Mouse (Mus musculus) liver, adult 2 months (tissue): Measurements from ENCODE around the gene Mlh3. TPM values are rescaled to one million over a fixed set of nuclear protein-coding genes. Genes with fewer than 3 reads are reported as not detected.
"Not testable (repeated sequence)": the region's sequence is repeated elsewhere in the genome, so short reads cannot be mapped to it uniquely, and the experiment has no call there.

Experiments used
- DNase-seq: peaks from one replicate; pipeline ENCODE4 v3.0.0-alpha.2; 2011; ENCODE audit warnings: low read depth, low spot score; ENCODE audit errors: extremely low read depth
- H3K27ac ChIP-seq: fragments of 200-500 bp; replicated peaks from 2 replicates; pipeline ENCODE4 v1.5.1; 2012; ENCODE audit warnings: low read depth, mild to moderate bottlenecking, control low read depth, inconsistent platforms, low read length; ENCODE audit not compliant: insufficient read depth
- H3K27me3 ChIP-seq: fragments of 200-500 bp; 2 replicates; pipeline ENCODE4 v1.6.1; 2012; ENCODE audit warnings: mild to moderate bottlenecking, moderate library complexity, low read length, inconsistent platforms; ENCODE audit not compliant: control insufficient read depth, insufficient read depth
- H3K36me3 ChIP-seq: fragments of 200-500 bp; 2 replicates; pipeline ENCODE4 v1.6.1; 2012; ENCODE audit warnings: low read length, inconsistent platforms; ENCODE audit not compliant: control insufficient read depth, insufficient read depth
- H3K4me1 ChIP-seq: fragments of 200-500 bp; 2 replicates; pipeline ENCODE4 v1.6.1; 2011; ENCODE audit warnings: low read length; ENCODE audit not compliant: control insufficient read depth, insufficient read depth
- H3K4me3 ChIP-seq: fragments of 200-500 bp; 2 replicates; pipeline ENCODE4 v1.5.1; 2011; ENCODE audit warnings: low read depth, mild to moderate bottlenecking, control low read depth, low read length, moderate library complexity; ENCODE audit not compliant: insufficient read depth
- H3K79me2 ChIP-seq: fragments of 200-500 bp; 2 replicates; pipeline ENCODE4 v1.6.1; 2012; ENCODE audit warnings: inconsistent platforms, mild to moderate bottlenecking, low read length, moderate library complexity; ENCODE audit not compliant: control insufficient read depth, insufficient read depth
- H3K9ac ChIP-seq: fragments of 200-500 bp; 2 replicates; pipeline ENCODE4 v1.6.1; 2012; ENCODE audit warnings: low read depth, mild to moderate bottlenecking, control low read depth, inconsistent platforms, low read length
- CTCF ChIP-seq: fragments of 200-500 bp; IDR thresholded peaks from 2 replicates; pipeline ENCODE4 v1.5.1; 2011; ENCODE audit warnings: low read depth, low read length, control low read depth
- POLR2A ChIP-seq: fragments of 200-500 bp; IDR thresholded peaks from 2 replicates; pipeline ENCODE4 v1.6.1; 2011; ENCODE audit warnings: low read length, control low read depth; ENCODE audit not compliant: insufficient read depth; ENCODE audit errors: extremely low read depth
- WGBS: fragments of 180-500 bp; shearing (Covaris S2); methylation state at CpG from one replicate; pipeline ENCODE4 v1.1.7; 2018; 5-methylcytosine and 5-hydroxymethylcytosine counted together
- polyA plus RNA-seq: library from polyadenylated mRNA; depleted of rRNA; stranded (reverse); fragments of >200 nt; gene quantifications from 2 replicates; pipeline ENCODE4 v1.2.3, GENCODE M21; 2012
- total RNA-seq: library from RNA; depleted of rRNA; stranded (reverse); fragments of >200 nt; gene quantifications from 2 replicates; pipeline ENCODE4 v1.2.3, GENCODE M21; 2014

Mlh3 gene
- total and polyA plus RNA-seq, 2 experiments: 3.3 to 6.5 TPM

GRCm38 (mm10) chr12:85286941-85287340 lies 16.5 kb upstream of the Mlh3 start:
- TF ChIP-seq CTCF (peak; percentile 62), POLR2A (no peak)
- H3K27me3 ChIP-seq: no peaks in the 10 kb centered on the region
- WGBS: 55% methylated on average over 4 of the region's 5 CpGs
- peak; percentile 49 for DNase-seq
- H3K79me2 ChIP-seq: peaks cover 13% of the 10 kb centered on the region; the same call in 1 of the 2 replicates
- no peaks in the 10 kb centered on the region for H3K36me3 ChIP-seq
- peaks cover 11% of the 10 kb centered on the region for H3K4me1 ChIP-seq
- no peak overlapping the region for H3K9ac ChIP-seq
- H3K4me3 ChIP-seq: no peak overlapping the region
- H3K27ac ChIP-seq: no peak overlapping the region

DNA sequence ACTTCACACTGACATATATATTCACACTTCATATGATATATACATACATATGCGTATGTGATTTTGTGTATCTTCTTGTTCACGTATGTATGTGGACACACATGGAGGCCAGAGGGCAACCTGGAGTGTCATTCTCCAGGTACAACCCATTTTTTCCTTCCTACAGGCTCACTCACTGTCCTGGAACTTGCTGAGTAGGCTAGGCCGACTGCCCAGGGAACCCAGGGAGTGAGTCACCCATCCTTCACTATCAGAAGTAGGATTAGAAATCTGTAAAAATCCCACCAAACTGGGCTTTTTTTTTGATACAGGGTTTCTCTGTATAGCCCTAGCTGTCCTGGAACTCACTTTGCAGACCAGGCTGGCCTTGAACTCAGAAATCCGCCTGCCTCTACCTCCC lies 14.6 kb upstream of the Mlh3 start:
- H3K4me1 ChIP-seq: peaks cover 8% of the 10 kb centered on the region
- TF ChIP-seq CTCF: no peak
- TF ChIP-seq POLR2A: no peak
- DNase-seq: no peak

GRCm38 (mm10) chr12:85284331-85284730 lies 13.9 kb upstream of the Mlh3 start:
- H3K36me3 ChIP-seq: no peaks in the 10 kb centered on the region
- no peak overlapping the region for H3K9ac ChIP-seq
- H3K27ac ChIP-seq: no peak overlapping the region
- H3K27me3 ChIP-seq: no peaks in the 10 kb centered on the region
- WGBS: 69% methylated on average over 8 of the region's 8 CpGs
- peaks cover 5% of the 10 kb centered on the region; the same call in 1 of the 2 replicates for H3K4me1 ChIP-seq
- H3K4me3 ChIP-seq: no peak overlapping the region
- H3K79me2 ChIP-seq: no peaks in the 10 kb centered on the region
- no peak for DNase-seq
- TF ChIP-seq POLR2A (no peak), CTCF (no peak)

More for the DNA sequence above, 14.6 kb upstream of the Mlh3 start:
- no peaks in the 10 kb centered on the region for H3K27me3 ChIP-seq
- H3K79me2 ChIP-seq: peaks cover 4% of the 10 kb centered on the region; the same call in 1 of the 2 replicates
- no peak overlapping the region for H3K27ac ChIP-seq
- WGBS: 89% methylated on average over 4 of the region's 4 CpGs
- H3K36me3 ChIP-seq: no peaks in the 10 kb centered on the region
- no peak overlapping the region for H3K9ac ChIP-seq
- no peak overlapping the region for H3K4me3 ChIP-seq

- not testable (repeated sequence) for H3K4me3 ChIP-seq, H3K27ac ChIP-seq, H3K4me1 ChIP-seq, H3K27me3 ChIP-seq, H3K36me3 ChIP-seq, H3K9ac ChIP-seq, DNase-seq, H3K79me2 ChIP-seq
- WGBS: 67% methylated on average over 2 of the region's 4 CpGs
These were observed 11.4 kb upstream of the Mlh3 start for GRCm38 (mm10) chr12:85281756-85282155.

DNA sequence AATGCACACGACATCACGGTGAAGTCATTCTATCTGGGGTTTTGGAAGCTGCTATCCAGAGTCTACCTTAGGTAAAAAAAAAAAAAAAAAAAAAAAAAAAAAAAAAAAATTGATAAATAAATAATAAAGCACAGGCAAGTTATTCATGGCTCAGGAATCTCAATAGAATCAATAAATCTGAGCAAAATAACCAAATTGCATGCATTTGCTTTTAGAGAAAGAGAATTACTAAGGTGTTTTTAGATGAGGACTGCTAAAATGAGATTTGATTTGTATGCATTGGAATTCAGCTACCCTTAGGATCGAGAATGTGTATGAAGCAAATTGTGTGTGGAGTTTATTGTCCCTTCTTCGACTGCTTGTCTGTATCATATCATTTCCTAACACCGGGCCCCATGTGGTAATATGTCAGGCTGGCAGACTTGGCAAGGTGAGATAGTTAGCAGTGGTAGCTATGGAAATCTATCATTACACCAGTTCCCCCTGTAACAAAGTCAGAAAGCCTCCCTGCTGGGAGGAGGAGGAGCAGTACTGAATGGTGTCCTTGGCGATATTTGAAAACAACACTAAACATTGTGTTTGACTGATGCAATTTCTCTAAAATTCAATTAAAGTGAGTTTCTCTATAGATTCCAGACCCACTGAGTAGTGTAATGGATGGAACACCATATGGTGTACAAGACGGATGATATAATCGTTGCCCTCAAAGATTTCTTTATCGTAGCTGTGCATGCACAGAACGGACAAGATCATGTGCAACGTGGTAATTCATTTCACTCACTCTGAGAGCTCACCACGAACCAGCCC lies 10.6 kb upstream of the Mlh3 start:
- H3K4me1 ChIP-seq: peaks cover 4% of the 10 kb centered on the region; the same call in 1 of the 2 replicates
- H3K27ac ChIP-seq: no peak overlapping the region
- H3K79me2 ChIP-seq: no peaks in the 10 kb centered on the region
- no peak for DNase-seq
- H3K4me3 ChIP-seq: no peak overlapping the region
- TF ChIP-seq POLR2A (no peak), CTCF (no peak)
- no peak overlapping the region for H3K9ac ChIP-seq
- whole genome bisulfite sequencing: 72% methylated on average over 12 of the region's 12 CpGs
- no peaks in the 10 kb centered on the region for H3K36me3 ChIP-seq
- no peaks in the 10 kb centered on the region for H3K27me3 ChIP-seq

DNA sequence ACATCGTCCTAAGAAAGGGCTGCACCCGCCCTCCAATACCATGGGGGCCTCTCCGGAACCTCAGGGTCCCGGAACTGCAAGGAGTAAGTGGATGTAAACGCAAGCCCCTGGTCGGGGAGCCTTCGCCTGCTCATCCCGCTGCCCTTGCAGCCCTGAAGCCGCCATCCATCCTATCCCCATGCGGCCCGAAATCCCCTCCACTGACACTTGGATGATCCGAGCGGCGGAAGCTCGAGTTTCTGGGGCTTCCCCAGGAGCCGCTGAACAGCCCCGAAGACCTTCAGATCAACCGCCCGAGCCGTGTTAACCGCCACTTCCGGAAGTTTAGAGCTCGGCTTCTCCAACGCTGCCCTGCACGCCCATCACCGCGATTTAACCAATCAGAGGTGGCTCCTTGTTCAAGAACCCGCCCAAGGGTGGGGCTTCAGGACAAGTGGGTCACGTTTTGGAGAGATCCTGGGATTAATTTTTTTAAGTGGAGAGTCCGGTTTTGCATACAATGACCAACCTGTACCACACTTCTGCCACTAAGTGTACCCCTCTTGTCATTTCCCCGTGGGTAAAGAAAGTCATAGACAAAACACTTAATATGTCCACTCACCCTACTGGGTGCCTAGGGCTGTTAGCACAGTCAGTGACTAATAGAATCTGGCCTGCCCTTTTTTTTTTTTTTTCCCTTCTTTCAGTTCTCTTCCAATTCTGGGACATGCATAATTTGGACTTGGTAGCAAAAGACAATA lies 9.9 kb upstream of the Mlh3 start:
- under 1% methylated on average over 31 of the region's 31 CpGs for WGBS
- Histone ChIP-seq H3K36me3 (no peaks in the 10 kb centered on the region), H3K27me3 (no peaks in the 10 kb centered on the region), H3K79me2 (no peaks in the 10 kb centered on the region), H3K4me3 (peak overlapping the region; percentile 97), H3K4me1 (peaks cover 4% of the 10 kb centered on the region; the same call in 1 of the 2 replicates), H3K27ac (peak overlapping the region; percentile 79), H3K9ac (peak overlapping the region; percentile 95)
- DNase-seq: peak; percentile 91
- TF ChIP-seq CTCF (no peak), POLR2A (peak; percentile 36; the same call in 1 of the 2 replicates)
